Mouse (Mus musculus): ENCODE data around the gene Gm10413.
"Not testable (repeated sequence)": the region's sequence is repeated elsewhere in the genome, so short reads cannot be mapped to it uniquely, and the experiment has no call there.

Gene Gm10413

DNA sequence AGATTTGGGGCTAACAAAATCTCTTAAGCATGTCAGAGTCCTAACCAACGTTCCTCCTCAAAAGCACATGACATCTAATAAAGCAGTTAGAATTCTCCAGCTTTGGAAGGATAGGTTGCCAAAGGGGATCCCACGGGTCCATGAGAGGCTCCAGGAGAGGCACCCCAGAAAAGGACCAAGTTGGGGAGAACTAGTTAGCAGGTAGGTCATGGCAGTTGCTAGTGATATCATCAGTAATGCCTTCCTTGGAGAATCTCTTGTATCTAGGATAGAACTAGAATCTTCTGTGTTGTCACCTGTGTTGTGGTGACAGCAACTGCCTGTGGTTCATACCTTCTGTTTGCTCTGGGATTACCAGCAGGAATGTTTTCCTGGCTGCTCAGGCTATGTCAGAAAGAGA, at the start of gene Gm10413:
Gene Gm10413, plus strand, starts transcription at position 301 of the 400 bp plus-strand sequence.
- not testable (repeated sequence) for DNase-seq (ENCODE audit: low spot score in 2 of 2)

DNA sequence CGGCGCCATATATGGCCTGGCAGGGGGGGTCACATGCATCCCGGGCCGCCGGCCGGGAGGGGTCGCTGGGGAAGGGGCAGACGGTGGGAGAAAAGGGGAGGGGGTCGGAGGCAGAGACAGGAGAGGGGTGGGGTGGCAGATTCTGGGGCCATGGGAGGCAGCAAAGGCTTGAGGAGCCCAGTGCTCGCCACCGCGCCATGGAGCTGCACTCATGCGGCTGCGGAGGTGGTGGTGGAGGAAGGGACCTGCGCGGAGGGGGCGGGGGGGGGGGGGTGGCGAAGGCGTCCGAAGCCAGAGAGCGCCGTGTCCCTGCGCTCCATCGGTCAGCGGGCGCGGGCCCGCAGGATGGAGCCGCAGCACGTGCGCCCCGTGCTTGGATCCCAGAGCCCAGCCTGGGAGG, 17.4 kb downstream of the Gm10413 start, which contains the start of gene Gm10409:
Gene Gm10409, plus strand, starts transcription at position 301 of the 400 bp plus-strand sequence.
- DNase-seq (ENCODE audit: low spot score in 2 of 2) = not testable (repeated sequence)

DNA sequence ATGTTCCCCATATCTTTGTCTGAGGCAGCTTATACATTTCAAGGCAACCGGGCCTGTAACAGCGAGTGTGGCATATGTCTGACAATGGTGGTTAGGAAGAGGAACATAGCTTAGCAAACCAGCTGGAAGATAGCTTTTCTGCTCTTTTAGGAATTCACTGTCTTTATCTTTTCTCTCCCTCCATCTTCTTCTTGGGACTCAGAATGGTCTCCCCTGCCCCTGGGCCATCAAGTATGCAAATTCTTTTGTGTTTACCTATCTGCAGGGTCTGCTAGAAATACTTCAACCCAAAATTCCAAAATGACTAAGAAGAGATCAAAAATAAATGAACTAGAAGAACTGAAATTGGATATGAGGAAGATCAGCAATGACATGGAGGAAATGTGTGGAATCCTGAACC, 32.9 kb downstream of the Gm10413 start, which contains the start of gene Gm3005:
Gene Gm3005, plus strand, starts transcription at position 301 of the 400 bp plus-strand sequence.
- not testable (repeated sequence) for DNase-seq (ENCODE audit: low spot score in 2 of 2)

DNA sequence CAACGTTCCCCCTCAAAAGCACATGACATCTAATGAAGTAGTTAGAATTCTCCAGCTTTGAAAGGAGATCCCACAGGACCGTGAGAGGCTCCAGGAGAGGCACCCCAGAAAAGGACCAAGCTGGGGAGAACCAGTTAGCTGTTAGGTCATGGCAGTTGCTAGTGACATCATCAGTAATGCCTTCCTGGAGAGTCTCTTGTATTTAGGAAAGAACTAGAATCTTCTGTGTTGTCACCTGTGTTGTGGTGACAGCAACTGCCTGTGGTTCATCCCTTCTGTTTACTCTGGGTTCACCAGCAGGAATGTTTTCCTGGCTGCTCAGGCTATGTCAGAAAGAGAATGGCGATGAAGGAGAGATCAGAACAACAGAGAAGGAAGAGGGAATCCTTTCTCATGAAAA, 54.2 kb downstream of the Gm10413 start, which contains the start of gene Gm10408:
Gene Gm10408, plus strand, starts transcription at position 301 of the 400 bp plus-strand sequence.
- not testable (repeated sequence) for DNase-seq (ENCODE audit: low spot score in 2 of 2)
